Mouse (Mus musculus) liver, adult 2 months (tissue): ENCODE measurements around the gene Adgrl1.

Experiments used
- CTCF ChIP-seq: fragments of 200-500 bp; IDR thresholded peaks from 2 replicates; pipeline ENCODE4 v1.5.1; 2011; ENCODE audit warnings: low read depth, low read length, control low read depth
- POLR2A ChIP-seq: fragments of 200-500 bp; IDR thresholded peaks from 2 replicates; pipeline ENCODE4 v1.6.1; 2011; ENCODE audit warnings: low read length, control low read depth; ENCODE audit not compliant: insufficient read depth; ENCODE audit errors: extremely low read depth

DNA sequence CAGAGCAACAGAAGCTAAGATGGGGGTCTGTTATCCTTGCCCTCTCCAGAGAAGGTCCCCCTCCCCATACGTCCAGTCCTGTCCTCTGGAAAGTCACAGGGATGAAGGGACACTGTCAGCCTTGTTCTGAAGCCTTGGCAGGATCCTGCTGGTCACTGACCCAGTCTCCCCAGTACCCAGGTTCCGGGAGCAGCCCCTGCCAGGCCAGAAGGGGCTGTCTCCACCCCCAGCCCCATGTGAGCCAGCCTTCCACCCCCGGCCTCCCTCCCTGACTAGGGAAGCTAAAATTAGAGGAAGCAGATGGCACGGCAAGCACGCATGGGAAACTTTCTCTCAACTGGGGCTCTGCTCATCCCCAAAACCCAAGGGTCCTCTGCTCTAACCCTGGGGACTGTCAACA is 16.1 kb downstream of the Adgrl1 start:
- TF ChIP-seq CTCF (no peak), POLR2A (no peak)
